In the genomic region with DNA sequence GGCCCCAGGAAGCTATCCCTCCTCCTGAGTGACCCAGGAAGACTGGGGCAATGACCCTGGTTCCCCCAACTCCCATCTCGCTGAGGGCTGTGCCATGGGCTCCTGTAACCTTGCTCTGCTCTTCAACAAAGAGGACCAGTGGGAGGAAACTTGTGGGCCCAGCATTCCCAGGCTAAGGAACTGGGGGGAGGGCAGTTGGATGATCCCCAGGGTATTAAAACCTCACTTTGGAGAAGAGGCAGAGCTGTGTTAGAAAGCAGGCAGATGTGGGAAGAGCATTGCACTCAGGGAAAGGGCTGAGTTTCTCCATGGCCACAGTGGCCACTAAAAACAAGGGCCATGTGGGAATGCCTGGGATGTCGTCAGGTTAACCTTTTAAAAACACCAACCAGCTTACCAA, we compare ENCODE assay signal across 10 mouse cellular contexts.
DNase-seq lines count a peak whose midpoint lies in the region; ATAC-seq and TF ChIP-seq lines count a peak whose summit lies in the region.
"Had no signal": no experiment of that assay in that cellular context is flagged by ENCODE, and none has a peak within 500 bp of the region (broad histone marks: within the 10 kb centered on the region; RNA-seq: fewer than 3 reads in every experiment).

No protein-coding gene starts in this region.

- no peak for DNase-seq in left cerebral cortex, adult 2 months (ENCODE audit: extremely low spot score in 1 of 2, low spot score in 2 of 2)
- no peak for DNase-seq in left cerebral cortex, postnatal 10 days (ENCODE audit: extremely low spot score in 1 of 2, low spot score in 2 of 2)
- DNase-seq in forebrain, embryonic 10.5 days (ENCODE audit: extremely low spot score, low spot score), result no peak
- no peak for DNase-seq in embryo, embryonic 10 days (ENCODE audit: low spot score)
- no peak for DNase-seq in urinary bladder, postnatal 10 days (ENCODE audit: low spot score)
- DNase-seq in right cerebral cortex, adult 18-20 months, result no peak
- DNase-seq: thymus, postnatal 14 days had no signal

- no peak for TF ChIP-seq CTCF in left cerebral cortex, adult 2 months (IDR thresholded peaks at IDR 0.05)

- peaks cover 52% of the 10 kb centered on the region for H3K36me3 ChIP-seq in forebrain, embryonic 10.5 days (replicated peaks)
- no peaks in the 10 kb centered on the region for H3K36me3 ChIP-seq in intestine, embryonic 16.5 days (ENCODE audit: control insufficient read depth, insufficient read depth, low read length)
- peaks cover 11% of the 10 kb centered on the region for H3K36me3 ChIP-seq in neural tube, embryonic 13.5 days
- H3K36me3 ChIP-seq: G1E had no signal

- ATAC-seq in intestine, embryonic 16.5 days, result no peak
- no peak for ATAC-seq in neural tube, embryonic 13.5 days (ENCODE audit: low read depth)

- no peaks in the 10 kb centered on the region for H3K27me3 ChIP-seq in forebrain, embryonic 10.5 days (ENCODE audit: poor library complexity, severe bottlenecking)
- H3K27me3 ChIP-seq in intestine, embryonic 16.5 days (replicated peaks; ENCODE audit: control insufficient read depth, insufficient read depth, low read length), result no peaks in the 10 kb centered on the region
- no peaks in the 10 kb centered on the region for H3K27me3 ChIP-seq in neural tube, embryonic 13.5 days

- WGBS in forebrain, embryonic 10.5 days, result 22% methylated on average over 2 of the region's 2 CpGs
- 54% methylated on average over 2 of the region's 2 CpGs for WGBS in intestine, embryonic 16.5 days
- 23% methylated on average over 2 of the region's 2 CpGs for WGBS in neural tube, embryonic 13.5 days

- H3K9me3 ChIP-seq in forebrain, embryonic 10.5 days, result no peaks in the 10 kb centered on the region
- H3K9me3 ChIP-seq in intestine, embryonic 16.5 days (ENCODE audit: control insufficient read depth, low read length), result no peaks in the 10 kb centered on the region
- no peaks in the 10 kb centered on the region for H3K9me3 ChIP-seq in neural tube, embryonic 13.5 days

- peak overlapping the region; percentile 50 for H3K9ac ChIP-seq in intestine, embryonic 16.5 days (ENCODE audit: low read depth, low read length)
- H3K9ac ChIP-seq in neural tube, embryonic 13.5 days, result peak overlapping the region; percentile 67

- H3K4me1 ChIP-seq in forebrain, embryonic 10.5 days, result peaks cover 95% of the 10 kb centered on the region
- peaks cover 61% of the 10 kb centered on the region for H3K4me1 ChIP-seq in intestine, embryonic 16.5 days (ENCODE audit: control insufficient read depth, insufficient read depth, low read length)
- H3K4me1 ChIP-seq in neural tube, embryonic 13.5 days (replicated peaks), result peaks cover 92% of the 10 kb centered on the region

- intact Hi-C loops in left cerebral cortex, adult 2 months (cut with DNase I), result no loop called here
- intact Hi-C loops in left cerebral cortex, postnatal 10 days (cut with DNase I), result no loop called here

- H3K4me3 ChIP-seq in left cerebral cortex, adult 2 months, result no peak overlapping the region
- no peak overlapping the region for H3K4me3 ChIP-seq in forebrain, embryonic 10.5 days
- no peak overlapping the region for H3K4me3 ChIP-seq in intestine, embryonic 16.5 days (ENCODE audit: low read length)
- no peak overlapping the region for H3K4me3 ChIP-seq in neural tube, embryonic 13.5 days

- H3K4me2 ChIP-seq in intestine, embryonic 16.5 days (ENCODE audit: low read depth, low read length), result 0 out of 2 replicates have a peak overlapping the region, but pooled peaks have one; percentile 8
- peak overlapping the region; percentile 40 for H3K4me2 ChIP-seq in neural tube, embryonic 13.5 days

- H3K27ac ChIP-seq in left cerebral cortex, adult 2 months, result peak overlapping the region; percentile 86
- H3K27ac ChIP-seq in forebrain, embryonic 10.5 days, result peak overlapping the region; percentile 97
- H3K27ac ChIP-seq in intestine, embryonic 16.5 days (ENCODE audit: low read length), result peak overlapping the region; percentile 88
- H3K27ac ChIP-seq in neural tube, embryonic 13.5 days (replicated peaks), result peak overlapping the region; percentile 99
